Mouse (Mus musculus): ENCODE data around the gene Hnrnpd. TPM values are rescaled to one million over a fixed set of nuclear protein-coding genes. Genes with fewer than 3 reads are reported as not detected.
A peak's percentile ranks its signal among the peaks of the same experiment; 100 is the strongest.

Gene Hnrnpd
- total and polyA plus RNA-seq, 3 experiments = 75.0 to 434 (median 231) TPM

GRCm38 (mm10) chr5:100007040-100007375 is 28.3 kb upstream of the Hnrnpd start:
- Histone ChIP-seq H3K36me3 (replicated peaks) (no peaks in the 10 kb centered on the region), H3K9me3 (replicated peaks) (peaks cover 4% of the 10 kb centered on the region), H3K27me3 (ENCODE audit: insufficient read depth, low read length) (no peaks in the 10 kb centered on the region), H3K4me3 (ENCODE audit: low read depth, low read length) (no peak overlapping the region), H3K4me1 (ENCODE audit: insufficient read depth, low read depth, low read length) (peaks cover 2% of the 10 kb centered on the region; the same call in 1 of the 2 replicates)
- ATAC-seq (ENCODE audit: extremely low read depth, insufficient number of reproducible peaks, low FRiP score, poor library complexity, severe bottlenecking) (no peak), DNase-seq (ENCODE audit: low spot score) (no peak)
- TF ChIP-seq CTCF (IDR thresholded peaks at IDR 0.05; ENCODE audit: low read depth, low read length) = 0 out of 2 replicates have a peak, but pooled peaks have one; percentile 20
- TF ChIP-seq POLR2AphosphoS5 (IDR thresholded peaks at IDR 0.05; ENCODE audit: insufficient replicate concordance, low read depth, low read length) = no peak
- no peak for TF ChIP-seq GATA2 (IDR thresholded peaks at IDR 0.05; ENCODE audit: borderline replicate concordance, low read depth, low read length)

- Histone ChIP-seq H3K27me3 (ENCODE audit: insufficient read depth, low read length) (no peaks in the 10 kb centered on the region), H3K4me1 (ENCODE audit: insufficient read depth, low read depth, low read length) (peaks cover 2% of the 10 kb centered on the region; the same call in 1 of the 2 replicates), H3K36me3 (replicated peaks) (no peaks in the 10 kb centered on the region), H3K4me3 (ENCODE audit: low read depth, low read length) (no peak overlapping the region), H3K9me3 (replicated peaks) (peaks cover 4% of the 10 kb centered on the region)
- DNase-seq (ENCODE audit: low spot score) (no peak), ATAC-seq (ENCODE audit: extremely low read depth, insufficient number of reproducible peaks, low FRiP score, poor library complexity, severe bottlenecking) (no peak)
- no peak for TF ChIP-seq CTCF (IDR thresholded peaks at IDR 0.05; ENCODE audit: low read depth, low read length)
- no peak for TF ChIP-seq GATA2 (IDR thresholded peaks at IDR 0.05; ENCODE audit: borderline replicate concordance, low read depth, low read length)
- no peak for TF ChIP-seq GATA1 (IDR thresholded peaks at IDR 0.05; ENCODE audit: borderline replicate concordance, low read length)
- no peak for TF ChIP-seq TAL1 (conservative IDR thresholded peaks at IDR 0.05; ENCODE audit: low read depth, low read length)
- TF ChIP-seq POLR2AphosphoS5 (IDR thresholded peaks at IDR 0.05; ENCODE audit: insufficient replicate concordance, low read depth, low read length) = no peak
Observed at GRCm38 (mm10) chr5:100006324-100007039, 27.7 kb upstream of the Hnrnpd start.

GRCm38 (mm10) chr5:100005896-100006295 is 27.2 kb upstream of the Hnrnpd start:
- DNase-seq (ENCODE audit: low spot score) (no peak), ATAC-seq (ENCODE audit: extremely low read depth, insufficient number of reproducible peaks, low FRiP score, poor library complexity, severe bottlenecking) (no peak)
- Histone ChIP-seq H3K27me3 (ENCODE audit: insufficient read depth, low read length) (peaks cover 4% of the 10 kb centered on the region; the same call in 1 of the 2 replicates), H3K9me3 (replicated peaks) (peaks cover 4% of the 10 kb centered on the region), H3K36me3 (replicated peaks) (no peaks in the 10 kb centered on the region), H3K4me1 (ENCODE audit: insufficient read depth, low read depth, low read length) (peaks cover 2% of the 10 kb centered on the region; the same call in 1 of the 2 replicates), H3K4me3 (ENCODE audit: low read depth, low read length) (no peak overlapping the region)
- TF ChIP-seq GATA1 (IDR thresholded peaks at IDR 0.05; ENCODE audit: borderline replicate concordance, low read length) (no peak), CTCF (IDR thresholded peaks at IDR 0.05; ENCODE audit: low read depth, low read length) (no peak), TAL1 (conservative IDR thresholded peaks at IDR 0.05; ENCODE audit: low read depth, low read length) (no peak), POLR2AphosphoS5 (IDR thresholded peaks at IDR 0.05; ENCODE audit: insufficient replicate concordance, low read depth, low read length) (no peak), GATA2 (IDR thresholded peaks at IDR 0.05; ENCODE audit: borderline replicate concordance, low read depth, low read length) (no peak)

- Histone ChIP-seq H3K4me1 (ENCODE audit: insufficient read depth, low read depth, low read length) (peaks cover 2% of the 10 kb centered on the region; the same call in 1 of the 2 replicates), H3K4me3 (ENCODE audit: low read depth, low read length) (no peak overlapping the region), H3K36me3 (replicated peaks) (no peaks in the 10 kb centered on the region), H3K9me3 (replicated peaks) (peaks cover 4% of the 10 kb centered on the region), H3K27me3 (ENCODE audit: insufficient read depth, low read length) (peaks cover 6% of the 10 kb centered on the region; the same call in 1 of the 2 replicates)
- DNase-seq (ENCODE audit: low spot score) (no peak), ATAC-seq (ENCODE audit: extremely low read depth, insufficient number of reproducible peaks, low FRiP score, poor library complexity, severe bottlenecking) (no peak)
- TF ChIP-seq CTCF (IDR thresholded peaks at IDR 0.05; ENCODE audit: low read depth, low read length) (no peak), POLR2AphosphoS5 (IDR thresholded peaks at IDR 0.05; ENCODE audit: insufficient replicate concordance, low read depth, low read length) (no peak)
Observed at GRCm38 (mm10) chr5:100005431-100005830, 26.7 kb upstream of the Hnrnpd start.

GRCm38 (mm10) chr5:100003895-100004294 is 25.2 kb upstream of the Hnrnpd start:
- DNase-seq (ENCODE audit: low spot score) (no peak), ATAC-seq (ENCODE audit: extremely low read depth, insufficient number of reproducible peaks, low FRiP score, poor library complexity, severe bottlenecking) (no peak)
- Histone ChIP-seq H3K9me3 (replicated peaks) (peaks cover 4% of the 10 kb centered on the region), H3K27me3 (ENCODE audit: insufficient read depth, low read length) (peaks cover 6% of the 10 kb centered on the region; the same call in 1 of the 2 replicates), H3K4me3 (ENCODE audit: low read depth, low read length) (no peak overlapping the region), H3K36me3 (replicated peaks) (no peaks in the 10 kb centered on the region), H3K4me1 (ENCODE audit: insufficient read depth, low read depth, low read length) (peaks cover 2% of the 10 kb centered on the region; the same call in 1 of the 2 replicates)
- TF ChIP-seq TAL1 (conservative IDR thresholded peaks at IDR 0.05; ENCODE audit: low read depth, low read length) = no peak
- TF ChIP-seq GATA2 (IDR thresholded peaks at IDR 0.05; ENCODE audit: borderline replicate concordance, low read depth, low read length) = no peak
- TF ChIP-seq POLR2AphosphoS5 (IDR thresholded peaks at IDR 0.05; ENCODE audit: insufficient replicate concordance, low read depth, low read length) = no peak
- no peak for TF ChIP-seq CTCF (IDR thresholded peaks at IDR 0.05; ENCODE audit: low read depth, low read length)
- no peak for TF ChIP-seq GATA1 (IDR thresholded peaks at IDR 0.05; ENCODE audit: borderline replicate concordance, low read length)

GRCm38 (mm10) chr5:100000500-100000899 is 21.8 kb upstream of the Hnrnpd start:
- H3K9me3 ChIP-seq (replicated peaks) = peaks cover 4% of the 10 kb centered on the region
- TF ChIP-seq GATA2 (IDR thresholded peaks at IDR 0.05; ENCODE audit: borderline replicate concordance, low read depth, low read length) (no peak), POLR2AphosphoS5 (IDR thresholded peaks at IDR 0.05; ENCODE audit: insufficient replicate concordance, low read depth, low read length) (no peak), TAL1 (conservative IDR thresholded peaks at IDR 0.05; ENCODE audit: low read depth, low read length) (no peak), GATA1 (IDR thresholded peaks at IDR 0.05; ENCODE audit: borderline replicate concordance, low read length) (no peak), CTCF (IDR thresholded peaks at IDR 0.05; ENCODE audit: low read depth, low read length) (no peak)
- H3K4me3 ChIP-seq (ENCODE audit: low read depth, low read length) = no peak overlapping the region
- no peaks in the 10 kb centered on the region for H3K36me3 ChIP-seq (replicated peaks)
- ATAC-seq (ENCODE audit: extremely low read depth, insufficient number of reproducible peaks, low FRiP score, poor library complexity, severe bottlenecking) = no peak
- H3K4me1 ChIP-seq (ENCODE audit: insufficient read depth, low read depth, low read length) = no peaks in the 10 kb centered on the region; the same call in 1 of the 2 replicates
- peaks cover 14% of the 10 kb centered on the region for H3K27me3 ChIP-seq (ENCODE audit: insufficient read depth, low read length)
- no peak for DNase-seq (ENCODE audit: low spot score)

Measured in G1E (cell line).